Mouse (Mus musculus): ENCODE data around the gene Dnajc2. TPM values are rescaled to one million over a fixed set of nuclear protein-coding genes. Genes with fewer than 3 reads are reported as not detected.
"Not testable (repeated sequence)": the region's sequence is repeated elsewhere in the genome, so short reads cannot be mapped to it uniquely, and the experiment has no call there.

The Dnajc2 gene
- polyA plus RNA-seq, 1 experiment from 2014 or later, result 67.3 TPM

- no peak overlapping the region for H3K4me3 ChIP-seq (replicated peaks; ENCODE audit: low read length)
- H3K9me3 ChIP-seq (ENCODE audit: control insufficient read depth, low read length), result no peaks in the 10 kb centered on the region
- no peak overlapping the region for H3K27ac ChIP-seq (ENCODE audit: low read length)
- 95% methylated on average over 4 of the region's 4 CpGs for WGBS
- no peak for ATAC-seq
- no peak overlapping the region for H3K4me2 ChIP-seq (ENCODE audit: low read length)
- H3K9ac ChIP-seq (replicated peaks; ENCODE audit: low read depth, low read length), result no peak overlapping the region
- no peaks in the 10 kb centered on the region for H3K36me3 ChIP-seq (ENCODE audit: control insufficient read depth, insufficient read depth)
- peaks cover 3% of the 10 kb centered on the region; the same call in 1 of the 2 replicates for H3K4me1 ChIP-seq (replicated peaks; ENCODE audit: control insufficient read depth, insufficient read depth, low read length)
- no peaks in the 10 kb centered on the region for H3K27me3 ChIP-seq (replicated peaks; ENCODE audit: control insufficient read depth, insufficient read depth, low read length)
Observed at GRCm38 (mm10) chr5:21714447-21714846, 70.6 kb downstream of the Dnajc2 start.

- no peaks in the 10 kb centered on the region for H3K36me3 ChIP-seq (ENCODE audit: control insufficient read depth, insufficient read depth)
- no peak overlapping the region for H3K4me2 ChIP-seq (ENCODE audit: low read length)
- H3K27me3 ChIP-seq (replicated peaks; ENCODE audit: control insufficient read depth, insufficient read depth, low read length), result no peaks in the 10 kb centered on the region
- WGBS, result 71% methylated on average over 13 of the region's 13 CpGs
- H3K4me3 ChIP-seq (replicated peaks; ENCODE audit: low read length), result no peak overlapping the region
- ATAC-seq, result no peak
- no peak overlapping the region for H3K9ac ChIP-seq (replicated peaks; ENCODE audit: low read depth, low read length)
- H3K4me1 ChIP-seq (replicated peaks; ENCODE audit: control insufficient read depth, insufficient read depth, low read length), result no peaks in the 10 kb centered on the region; the same call in 1 of the 2 replicates
- H3K27ac ChIP-seq (ENCODE audit: low read length), result no peak overlapping the region
- H3K9me3 ChIP-seq (ENCODE audit: control insufficient read depth, low read length), result no peaks in the 10 kb centered on the region
Observed at GRCm38 (mm10) chr5:21712127-21712715, 72.8 kb downstream of the Dnajc2 start.

DNA sequence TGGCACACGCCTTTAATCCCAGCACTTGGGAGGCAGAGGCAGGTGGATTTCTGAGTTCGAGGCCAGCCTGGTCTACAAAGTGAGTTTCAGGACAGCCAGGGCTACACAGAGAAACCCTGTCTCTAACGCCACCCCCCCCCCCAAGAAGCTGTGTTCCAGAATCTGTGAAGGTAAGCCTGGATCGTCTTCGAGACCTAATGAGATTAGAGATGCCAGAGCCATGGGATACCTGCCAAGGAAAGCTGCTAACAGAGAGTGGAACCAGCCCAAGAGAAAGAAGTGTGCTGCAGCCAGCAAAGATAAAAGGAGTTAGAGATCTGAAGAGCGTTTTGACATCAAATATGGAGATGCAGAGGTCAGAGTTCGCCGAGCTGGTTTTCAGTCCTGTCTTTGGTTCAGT, 77.0 kb downstream of the Dnajc2 start:
- not testable (repeated sequence) for H3K9ac ChIP-seq (replicated peaks; ENCODE audit: low read depth, low read length); H3K36me3 ChIP-seq (ENCODE audit: control insufficient read depth, insufficient read depth); H3K4me2 ChIP-seq (ENCODE audit: low read length); ATAC-seq; H3K4me3 ChIP-seq (replicated peaks; ENCODE audit: low read length); H3K27me3 ChIP-seq (replicated peaks; ENCODE audit: control insufficient read depth, insufficient read depth, low read length); H3K9me3 ChIP-seq (ENCODE audit: control insufficient read depth, low read length); H3K4me1 ChIP-seq (replicated peaks; ENCODE audit: control insufficient read depth, insufficient read depth, low read length); H3K27ac ChIP-seq (ENCODE audit: low read length)
- 67% methylated on average over 8 of the region's 8 CpGs for WGBS

Other genes starting within 250 kb of the Dnajc2 start
- 3.3 and 5.0 TPM in 2 replicates for gene Lrrc17, start 241.7 kb downstream of the Dnajc2 start, polyA plus RNA-seq (2015; fragmentation: Nextera tagmentation; extraction: Ambion mirVana)
- 0.17 and 0.18 TPM in 2 replicates for gene Fbxl13, start 139.6 kb downstream of the Dnajc2 start, polyA plus RNA-seq (2015; fragmentation: Nextera tagmentation; extraction: Ambion mirVana)
- 87.6 and 92.1 TPM in 2 replicates for gene Armc10, start 139.4 kb downstream of the Dnajc2 start, polyA plus RNA-seq (2015; fragmentation: Nextera tagmentation; extraction: Ambion mirVana)
- gene Napepld, start 83.9 kb downstream of the Dnajc2 start, polyA plus RNA-seq (2015; fragmentation: Nextera tagmentation; extraction: Ambion mirVana), result 3.5 and 3.6 TPM in 2 replicates
- gene Pmpcb, start 48.1 kb downstream of the Dnajc2 start, polyA plus RNA-seq (2015; fragmentation: Nextera tagmentation; extraction: Ambion mirVana), result 86.4 and 91.5 TPM in 2 replicates
- gene Psmc2, start within 50 bp of the Dnajc2 start, polyA plus RNA-seq (2015; fragmentation: Nextera tagmentation; extraction: Ambion mirVana), result 178 and 182 TPM in 2 replicates
- gene Slc26a5, start 80.4 kb upstream of the Dnajc2 start, polyA plus RNA-seq (2015; fragmentation: Nextera tagmentation; extraction: Ambion mirVana), result 0.11 and 0.25 TPM in 2 replicates